Mouse (Mus musculus) activated CD4-positive, CD25-positive, alpha-beta regulatory T cell, adult 4 months (primary cell): ENCODE data around the gene Pelp1. TPM values are rescaled to one million over a fixed set of nuclear protein-coding genes. Genes with fewer than 3 reads are reported as not detected.
"Not testable (repeated sequence)": the region's sequence is repeated elsewhere in the genome, so short reads cannot be mapped to it uniquely, and the experiment has no call there.

ENCODE experiments used
- ATAC-seq: one replicate; pipeline ENCODE4 v1.8.0; 2017
- polyA plus RNA-seq, 2 experiments: library from polyadenylated mRNA; unstranded; fragments of 100-300 nt; shearing (Covaris generic); gene quantifications; one replicate each; pipeline ENCODE4 v1.2.1; 2017

Gene Pelp1
- polyA plus RNA-seq: 1 to 10 TPM; 6.5 to 8.1 TPM

DNA sequence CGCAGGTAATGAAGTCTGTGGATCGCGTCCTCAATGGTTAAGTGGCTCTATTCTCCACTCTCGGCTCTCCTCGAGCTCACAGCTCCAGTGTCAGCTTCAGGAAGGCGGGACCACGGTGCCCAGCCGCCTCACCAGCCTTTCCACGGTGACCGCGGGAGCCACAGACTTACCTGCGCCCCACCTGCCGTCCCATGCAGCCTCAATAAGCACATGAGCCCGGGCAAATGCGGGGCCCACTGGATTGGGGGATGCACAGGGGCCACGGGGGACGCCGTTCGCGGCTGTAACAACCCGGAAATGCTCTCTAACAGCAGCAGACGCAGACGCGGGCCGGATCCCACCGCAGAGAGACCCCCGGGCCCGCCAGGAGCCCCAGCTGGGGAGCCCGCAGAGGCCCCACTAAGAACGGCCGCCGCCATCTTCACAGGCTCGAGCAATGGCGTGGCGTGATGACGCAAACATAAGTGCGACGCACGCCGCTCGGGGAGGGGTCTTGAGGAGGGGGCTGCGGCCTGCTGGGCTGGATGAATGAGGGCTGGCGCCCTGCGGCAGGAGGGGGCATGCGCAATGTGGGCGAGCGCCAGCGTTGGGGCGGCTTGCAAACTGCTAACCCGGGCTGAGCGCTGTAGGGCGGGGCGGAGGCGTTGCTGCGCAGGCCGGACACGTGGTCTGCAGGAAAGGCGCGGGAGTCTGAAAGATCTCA lies at the start of gene Pelp1:
Pelp1 (minus strand) TSS at position 438 of the 703 bp plus-strand sequence.
- ATAC-seq: peak; percentile 84

DNA sequence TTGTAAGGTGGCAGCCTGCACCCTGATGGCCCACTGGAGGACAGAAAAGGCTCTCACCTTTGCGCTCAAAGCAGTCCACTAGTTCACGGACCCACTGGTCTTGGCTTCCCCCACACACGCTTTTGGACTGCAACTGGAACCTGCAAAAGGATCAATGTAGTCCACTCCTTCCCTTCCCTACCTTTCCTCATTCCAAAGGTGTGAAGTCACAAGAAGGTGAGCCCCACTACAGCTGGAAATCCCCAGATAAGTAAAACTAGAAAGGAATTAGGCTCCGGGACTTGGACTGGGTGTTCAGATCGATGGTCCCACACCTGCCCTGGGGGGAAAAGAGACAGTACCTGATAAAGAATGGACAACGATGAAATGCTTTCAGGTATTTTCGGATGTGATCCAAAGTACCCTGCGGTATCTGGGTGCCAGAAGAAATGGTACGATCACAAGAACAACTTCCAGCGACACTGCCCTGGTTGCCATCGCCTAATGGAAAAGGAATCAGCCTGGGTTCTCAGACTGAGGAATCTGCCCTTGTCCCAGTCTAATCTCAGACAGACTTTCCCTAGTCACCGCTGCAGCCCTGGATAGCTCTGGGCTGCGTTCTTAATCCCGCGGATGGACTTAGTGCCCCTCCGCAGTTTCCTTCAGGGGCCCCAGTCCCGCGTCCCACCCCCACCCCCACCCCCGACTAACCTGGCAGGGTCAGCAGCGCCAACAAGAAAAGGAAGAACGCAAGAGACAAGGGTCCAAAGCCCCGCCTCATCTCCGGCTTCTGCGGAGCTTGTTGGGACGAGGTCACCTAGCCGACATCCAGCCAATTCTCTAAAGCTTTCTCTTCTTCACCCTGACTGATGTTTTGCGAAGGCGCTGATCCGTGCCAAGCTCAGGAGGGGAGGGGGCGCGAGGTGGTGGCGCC lies 49.1 kb upstream of the Pelp1 start, which contains the start of gene Zmynd15:
Zmynd15 (plus strand) TSS at position 746 of the 913 bp plus-strand sequence.
- no peak for ATAC-seq

DNA sequence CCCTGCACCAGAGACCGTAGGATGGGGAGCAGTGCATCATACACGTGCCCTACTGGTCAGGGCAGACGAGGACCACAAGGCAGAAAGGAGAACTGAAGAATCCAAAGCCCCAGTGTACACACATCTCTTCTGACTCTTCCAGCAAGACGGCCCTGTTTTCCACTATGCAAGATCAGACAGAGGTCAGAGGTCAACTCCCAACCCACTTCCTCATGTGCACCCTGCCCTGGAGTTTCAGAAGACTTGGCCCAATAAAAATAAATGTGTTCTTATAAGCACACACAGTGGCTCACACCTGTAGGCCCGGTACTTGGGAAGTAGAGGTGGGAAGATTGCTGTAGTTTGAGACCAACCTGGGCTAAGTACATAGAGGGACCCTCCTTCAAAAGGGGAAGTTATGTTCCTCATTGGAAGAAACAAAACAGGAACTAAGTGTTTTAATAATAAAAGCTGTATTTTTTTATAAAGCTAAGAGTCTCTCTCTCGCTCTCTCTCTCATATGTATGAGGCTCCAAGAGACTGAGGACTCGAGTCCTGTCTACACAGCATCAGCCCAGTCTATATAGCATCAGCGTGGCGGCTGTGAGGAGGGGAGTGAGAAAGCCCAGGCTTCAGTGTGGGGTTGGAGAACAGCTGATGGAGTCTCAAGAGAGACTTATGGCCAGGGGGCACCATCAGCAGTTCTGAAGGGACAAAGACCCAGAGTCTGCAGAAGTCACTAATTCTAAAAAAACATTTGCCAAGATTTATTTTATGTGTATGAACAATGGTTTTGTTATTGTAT lies 43.6 kb upstream of the Pelp1 start:
- no peak for ATAC-seq

DNA sequence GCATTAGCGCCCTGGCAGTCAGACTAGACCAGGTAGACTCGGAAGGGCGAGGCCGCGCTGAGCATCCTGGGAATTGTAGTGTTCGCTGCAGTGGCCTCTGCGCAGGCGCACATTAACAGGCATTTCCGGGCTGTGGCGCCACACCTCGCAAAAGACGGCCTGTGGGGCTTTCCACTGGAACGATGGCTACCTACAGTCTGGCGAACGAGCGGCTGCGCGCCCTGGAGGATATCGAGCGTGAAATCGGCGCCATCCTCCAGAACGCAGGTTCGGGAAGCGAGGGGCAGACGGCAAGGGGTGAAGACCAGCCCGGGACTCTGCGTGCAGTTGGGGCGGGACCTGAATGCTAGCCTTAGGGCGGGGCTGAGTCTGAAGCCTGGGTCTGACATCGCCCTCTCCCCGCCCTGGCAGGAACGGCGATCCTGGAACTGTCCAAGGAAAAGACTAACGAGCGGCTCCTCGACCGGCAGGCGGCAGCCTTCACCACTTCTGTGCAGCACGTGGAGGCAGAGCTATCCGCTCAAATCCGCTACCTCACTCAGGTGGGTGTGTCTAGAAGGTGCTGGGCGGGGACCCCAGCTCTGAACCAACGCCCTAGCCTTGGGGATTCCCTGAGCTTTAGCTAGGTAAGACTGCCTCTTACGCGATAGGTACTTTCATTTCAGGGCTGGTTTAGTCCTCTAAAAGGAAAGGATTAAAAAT lies 42.1 kb upstream of the Pelp1 start, which contains the start of gene Med11:
Med11 (plus strand) TSS at position 123 of the 702 bp plus-strand sequence.
- peak; percentile 96 for ATAC-seq

- no peak for ATAC-seq
Observed at GRCm38 (mm10) chr11:70450926-70451325, 41.1 kb upstream of the Pelp1 start.

DNA sequence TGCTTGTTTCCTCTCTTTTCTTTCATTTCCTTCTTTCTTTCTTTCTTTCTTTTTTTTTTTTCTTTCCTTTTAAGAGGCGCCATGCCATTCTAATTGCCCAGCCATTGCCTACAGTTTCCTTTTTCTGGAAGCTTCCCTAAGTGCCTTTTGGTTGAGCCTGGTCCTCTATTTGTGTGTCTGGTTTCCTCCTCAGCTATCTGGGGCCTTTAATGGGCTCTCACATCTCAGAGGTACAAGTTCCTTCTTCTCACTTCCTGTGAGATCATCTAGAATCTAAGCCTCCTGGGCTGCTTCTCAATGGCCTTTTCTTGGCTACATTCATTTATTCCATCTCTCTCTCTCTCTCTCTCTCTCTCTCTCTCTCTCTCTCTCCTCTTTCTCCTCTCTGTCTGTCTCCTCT lies 37.5 kb upstream of the Pelp1 start:
- no peak for ATAC-seq

DNA sequence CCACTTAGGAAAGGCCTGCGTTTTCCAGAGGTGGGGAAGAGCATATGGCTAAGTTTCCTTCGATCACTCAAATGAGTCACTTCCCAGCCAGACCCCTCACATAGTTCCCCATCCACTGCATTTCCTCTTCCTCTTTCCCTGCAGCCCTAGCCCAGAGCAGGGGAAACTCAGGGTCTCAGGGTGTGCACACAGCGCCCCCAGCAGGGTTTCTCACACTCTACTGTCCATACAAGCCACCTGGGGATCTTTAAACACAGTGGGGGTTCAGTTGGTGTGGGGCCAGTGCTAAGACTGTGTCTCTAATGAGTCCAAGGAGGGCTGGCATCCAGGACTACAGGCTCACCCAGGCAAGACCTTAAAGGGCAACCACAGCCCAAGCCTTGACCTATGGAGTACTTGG lies 36.9 kb upstream of the Pelp1 start:
- ATAC-seq: no peak

- no peak for ATAC-seq
Observed at GRCm38 (mm10) chr11:70444667-70445066, 34.8 kb upstream of the Pelp1 start.

DNA sequence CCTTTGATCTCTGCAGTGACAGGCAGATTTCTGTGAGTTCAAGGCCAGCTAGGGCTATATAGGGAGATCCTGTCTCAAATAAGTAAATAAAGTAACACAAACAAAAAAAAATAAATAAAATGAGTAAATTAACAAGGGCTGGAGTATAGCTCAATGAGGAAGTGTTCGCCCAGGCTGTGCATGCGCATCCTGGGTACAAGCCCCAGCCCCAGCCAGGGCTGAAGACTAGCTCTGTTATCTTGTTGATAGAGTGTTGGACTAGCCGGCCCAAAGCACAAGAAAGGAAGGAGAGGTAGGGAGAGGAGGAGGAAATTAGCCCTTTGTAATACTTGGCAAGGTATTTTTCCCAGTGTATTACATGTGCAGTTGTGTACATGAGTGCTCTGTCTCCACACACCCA lies 34.1 kb upstream of the Pelp1 start:
- ATAC-seq: no peak

- no peak for ATAC-seq
Observed at GRCm38 (mm10) chr11:70441882-70442281, 32.1 kb upstream of the Pelp1 start.

- ATAC-seq: no peak
Observed at GRCm38 (mm10) chr11:70440637-70441036, 30.8 kb upstream of the Pelp1 start.

DNA sequence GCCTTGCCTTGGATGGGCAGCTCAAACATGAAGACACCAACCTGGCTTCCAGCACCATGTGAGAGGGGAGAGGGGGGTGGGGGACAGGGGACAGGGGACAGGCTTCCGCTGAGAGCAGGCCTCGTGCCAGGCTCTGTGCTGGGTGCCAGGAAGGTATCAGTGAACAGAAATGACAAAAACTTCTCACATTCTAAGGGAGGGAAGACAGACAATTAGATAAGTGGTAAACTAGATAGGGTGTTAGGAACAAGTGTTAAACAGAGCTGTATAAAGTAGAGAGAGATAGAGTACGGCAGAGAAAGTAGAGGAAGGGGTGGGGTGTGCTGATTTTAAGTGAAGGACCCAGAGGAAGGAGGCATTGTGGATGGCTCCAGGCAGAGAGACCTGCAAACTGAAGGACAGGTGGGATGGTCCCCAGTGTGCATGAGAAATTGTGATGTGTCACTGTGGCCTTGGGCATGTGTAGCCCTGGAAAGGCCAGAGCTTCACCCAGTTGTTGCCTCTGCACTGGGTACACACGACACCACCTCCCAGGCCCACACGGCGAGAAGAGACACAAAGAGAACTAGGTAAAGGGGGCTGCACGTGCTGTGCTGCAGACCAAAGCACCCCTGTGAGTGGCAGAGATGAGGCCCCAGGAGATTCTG lies 29.0 kb upstream of the Pelp1 start:
- ATAC-seq: no peak

DNA sequence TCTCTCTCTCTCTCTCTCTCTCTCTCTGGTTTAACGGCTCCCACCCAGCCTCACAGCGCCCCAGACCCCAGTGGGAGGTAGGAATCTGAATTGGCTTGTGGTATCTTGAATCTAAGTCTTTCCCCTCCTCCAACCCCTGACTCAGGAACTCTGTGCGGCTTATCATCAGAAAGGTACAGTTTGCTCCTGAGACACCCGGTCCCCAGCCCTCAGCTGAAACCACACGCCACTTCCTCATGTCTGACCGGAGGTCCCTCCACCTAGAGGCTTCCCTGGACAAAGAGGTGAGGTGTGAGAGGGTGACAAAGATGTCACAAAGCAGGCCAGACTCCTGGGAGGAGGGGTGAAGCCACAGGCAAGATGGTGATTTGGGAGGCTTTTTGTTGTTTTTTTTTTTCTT lies 27.6 kb upstream of the Pelp1 start:
- ATAC-seq: no peak

DNA sequence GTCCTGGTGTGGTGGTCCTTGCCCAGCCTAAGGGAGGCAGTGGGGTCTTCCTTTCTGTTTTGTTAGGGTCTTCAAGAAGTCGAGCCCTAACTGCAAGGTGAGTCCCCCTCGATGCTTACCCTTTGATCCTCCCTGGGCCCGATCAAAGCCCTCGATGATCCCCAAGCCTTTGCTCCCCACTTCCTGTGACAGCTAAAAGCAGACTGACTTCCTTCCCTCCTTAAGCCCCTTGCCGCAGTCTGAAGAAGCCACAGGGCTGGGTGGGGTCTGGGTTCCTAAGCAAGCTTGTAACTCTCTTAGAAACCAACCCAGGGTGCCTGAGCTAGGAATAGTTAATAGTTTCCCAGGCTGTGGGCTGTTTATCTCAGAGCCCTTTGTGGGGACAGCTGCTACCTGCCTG lies 25.6 kb upstream of the Pelp1 start:
- no peak for ATAC-seq

DNA sequence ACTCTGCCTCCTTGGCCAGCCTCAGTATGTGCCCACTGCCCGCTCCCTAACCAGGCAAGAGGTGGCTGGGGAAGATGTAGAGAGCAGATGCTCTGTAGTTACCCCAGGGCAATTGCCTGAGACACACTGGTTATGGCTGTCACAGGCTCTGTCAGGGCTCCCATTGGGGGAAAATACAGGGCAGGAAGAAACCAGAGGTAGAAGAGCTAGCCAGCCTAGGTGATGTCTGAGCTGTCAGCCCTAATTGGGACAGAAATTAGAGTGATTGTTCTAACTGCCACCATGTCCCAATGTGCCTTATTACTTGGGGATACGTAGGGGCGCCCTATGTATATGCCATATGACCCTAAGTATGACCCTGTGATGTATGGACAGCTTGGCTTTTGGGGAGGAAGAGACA lies 24.1 kb upstream of the Pelp1 start:
- no peak for ATAC-seq

GRCm38 (mm10) chr11:70433569-70433943 lies 23.7 kb upstream of the Pelp1 start:
- no peak for ATAC-seq

DNA sequence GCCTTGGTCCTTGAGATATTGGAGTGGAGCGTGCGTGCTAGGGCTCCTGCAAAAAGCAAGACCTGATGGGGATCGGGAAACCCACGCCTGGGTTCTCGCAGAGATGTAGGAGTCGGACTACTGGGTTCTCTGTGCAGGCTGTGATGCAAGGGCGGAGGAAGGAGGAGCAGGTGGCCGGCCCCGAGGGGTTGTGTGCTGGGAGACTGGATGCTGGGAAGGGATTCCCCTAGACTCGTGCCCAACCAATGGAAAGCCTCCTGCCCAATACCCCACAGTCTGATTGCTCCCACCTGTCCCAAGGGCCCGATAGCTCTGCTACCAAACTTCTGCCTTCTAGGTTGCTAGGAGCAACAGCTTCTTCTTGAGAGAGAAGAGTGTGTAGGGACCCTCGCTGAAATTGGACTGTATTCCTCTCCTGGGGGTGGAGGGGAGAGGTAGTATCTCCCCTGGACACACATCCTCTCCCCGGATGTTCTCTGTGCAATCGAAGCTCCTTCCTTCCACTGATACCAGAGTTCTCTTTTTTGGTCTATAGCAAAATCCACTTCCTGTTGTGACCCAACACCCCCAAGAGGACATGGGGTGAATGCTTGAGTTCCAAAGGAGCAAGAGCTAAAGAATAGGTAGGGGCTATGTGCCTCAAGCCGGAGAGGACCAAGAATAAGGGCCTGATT lies 23.2 kb upstream of the Pelp1 start:
- peak; percentile 16 for ATAC-seq

GRCm38 (mm10) chr11:70432048-70432894 lies 22.4 kb upstream of the Pelp1 start, which contains the start of gene Arrb2:
Gene Arrb2 (plus strand): TSS chr11:70432635.
- ATAC-seq: peak; percentile 74

DNA sequence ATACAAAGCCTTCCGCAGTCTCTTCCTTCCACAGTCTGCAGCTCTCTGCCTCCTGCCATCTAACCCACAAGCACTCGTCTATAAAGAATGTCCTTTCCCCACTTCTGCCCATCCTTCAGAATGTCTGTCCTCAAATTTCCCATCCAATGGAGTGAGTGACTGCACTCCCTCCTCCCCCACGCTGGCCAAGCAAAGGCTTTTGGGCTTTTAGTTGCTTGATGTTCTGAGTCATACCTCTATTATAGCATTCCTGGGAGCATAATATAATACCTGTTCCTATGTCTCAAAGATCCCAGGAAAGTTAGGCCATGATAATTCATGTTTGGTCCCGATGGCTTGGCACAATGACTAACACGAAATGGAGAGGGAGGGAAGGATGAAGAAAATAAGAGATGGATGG lies 21.7 kb upstream of the Pelp1 start:
- ATAC-seq: no peak

DNA sequence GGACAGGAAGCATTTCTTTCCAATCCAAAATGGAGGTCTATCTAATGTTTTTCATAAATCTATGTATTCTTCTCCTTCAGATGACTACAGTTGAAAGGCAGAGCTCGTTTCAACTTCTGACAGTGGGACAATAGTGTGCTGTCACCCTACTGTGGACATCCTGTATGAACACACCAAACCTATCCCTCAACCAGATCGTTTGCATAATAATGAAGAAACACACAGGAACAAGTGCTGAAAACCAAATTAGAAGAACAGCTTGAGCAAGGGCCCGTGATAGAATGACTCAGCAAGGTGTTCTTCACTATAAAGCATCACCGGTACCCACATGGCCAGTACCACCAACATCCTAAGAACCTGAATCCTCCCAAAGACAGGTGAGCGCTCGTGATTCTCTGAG lies 16.8 kb upstream of the Pelp1 start:
- ATAC-seq: not testable (repeated sequence)
